Mouse (Mus musculus): Measurements from ENCODE around the gene Lrrfip1. TPM values are rescaled to one million over a fixed set of nuclear protein-coding genes. Genes with fewer than 3 reads are reported as not detected.
A peak's percentile ranks its signal among the peaks of the same experiment; 100 is the strongest.

The Lrrfip1 gene
- polyA plus RNA-seq, 1 experiment: 97.2 TPM

DNA sequence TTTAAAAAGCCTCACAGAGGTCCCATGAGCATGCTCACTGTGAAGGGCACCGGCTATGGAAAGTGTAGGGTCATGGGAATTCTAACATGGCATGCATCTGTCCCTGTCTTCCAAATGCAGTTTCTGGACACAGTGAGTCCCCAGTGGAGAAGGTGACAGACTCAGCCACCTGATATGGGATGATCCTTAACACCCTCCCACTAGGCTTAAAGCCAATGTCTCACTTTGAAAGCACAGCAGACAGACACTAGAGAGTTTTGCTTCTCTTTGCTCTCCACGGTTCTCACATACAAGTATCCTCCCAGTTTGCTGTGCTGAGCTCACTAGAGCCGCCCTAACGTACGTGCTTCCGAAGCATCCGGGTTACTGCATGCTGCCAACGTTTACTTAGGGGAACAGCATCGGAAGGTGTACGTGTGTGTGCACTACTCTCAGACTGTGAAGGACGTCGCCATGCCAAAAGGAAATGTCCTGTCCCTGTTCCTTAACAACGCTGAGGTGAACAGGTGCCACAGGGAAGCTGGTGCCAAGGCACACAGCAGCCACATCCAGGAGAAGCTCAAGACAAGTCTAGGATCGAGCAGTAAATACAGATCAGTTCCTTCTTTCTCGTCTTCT is 104.9 kb downstream of the Lrrfip1 start:
- Histone ChIP-seq H3K27me3 (ENCODE audit: control insufficient read depth, insufficient read depth, low read length, poor library complexity, severe bottlenecking) (no peaks in the 10 kb centered on the region), H3K9ac (ENCODE audit: low read depth, poor library complexity, severe bottlenecking) (no peak overlapping the region), H3K4me1 (ENCODE audit: control insufficient read depth, insufficient read depth, low read length) (no peaks in the 10 kb centered on the region), H3K9me3 (replicated peaks; ENCODE audit: control insufficient read depth, insufficient read depth, low read length, poor library complexity, severe bottlenecking) (no peaks in the 10 kb centered on the region), H3K27ac (ENCODE audit: insufficient read depth, low read length) (no peak overlapping the region), H3K36me3 (ENCODE audit: control insufficient read depth, insufficient read depth, low read length, poor library complexity, severe bottlenecking) (no peaks in the 10 kb centered on the region), H3K4me3 (ENCODE audit: low read depth, low read length) (no peak overlapping the region)
- TF ChIP-seq CTCF (IDR thresholded peaks at IDR 0.05; ENCODE audit: low read depth, low read length) (no peak), EP300 (IDR thresholded peaks at IDR 0.05; ENCODE audit: insufficient read depth, low read depth, low read length) (no peak), POLR2A (IDR thresholded peaks at IDR 0.05; ENCODE audit: insufficient read depth, low read length) (no peak)

DNA sequence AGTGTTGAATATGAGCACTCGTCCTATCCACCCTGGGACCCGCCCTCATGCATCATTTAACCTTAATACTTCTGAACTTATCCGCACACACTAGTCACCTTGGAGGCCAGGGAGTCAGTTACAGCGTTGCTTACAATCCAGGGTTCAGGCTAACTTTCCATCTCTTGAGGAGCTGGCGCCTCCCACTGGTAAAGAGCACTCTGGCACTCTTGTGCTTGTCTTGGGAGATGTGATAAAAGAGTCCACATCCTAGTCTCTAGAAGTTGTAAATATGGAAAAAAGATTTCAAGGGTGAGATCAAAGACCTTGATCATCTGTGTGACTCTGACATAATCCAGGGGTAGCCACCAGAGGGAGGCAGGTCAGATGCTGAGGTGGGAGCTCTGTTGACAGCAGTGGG is 109.0 kb downstream of the Lrrfip1 start:
- Histone ChIP-seq H3K9ac (ENCODE audit: low read depth, poor library complexity, severe bottlenecking) (no peak overlapping the region), H3K27me3 (ENCODE audit: control insufficient read depth, insufficient read depth, low read length, poor library complexity, severe bottlenecking) (no peaks in the 10 kb centered on the region), H3K27ac (ENCODE audit: insufficient read depth, low read length) (no peak overlapping the region), H3K36me3 (ENCODE audit: control insufficient read depth, insufficient read depth, low read length, poor library complexity, severe bottlenecking) (peaks cover 5% of the 10 kb centered on the region; the same call in 1 of the 2 replicates), H3K4me1 (ENCODE audit: control insufficient read depth, insufficient read depth, low read length) (no peaks in the 10 kb centered on the region), H3K4me3 (ENCODE audit: low read depth, low read length) (no peak overlapping the region), H3K9me3 (replicated peaks; ENCODE audit: control insufficient read depth, insufficient read depth, low read length, poor library complexity, severe bottlenecking) (no peaks in the 10 kb centered on the region)
- TF ChIP-seq CTCF (IDR thresholded peaks at IDR 0.05; ENCODE audit: low read depth, low read length) (peak; percentile 39), EP300 (IDR thresholded peaks at IDR 0.05; ENCODE audit: insufficient read depth, low read depth, low read length) (no peak), POLR2A (IDR thresholded peaks at IDR 0.05; ENCODE audit: insufficient read depth, low read length) (no peak)

DNA sequence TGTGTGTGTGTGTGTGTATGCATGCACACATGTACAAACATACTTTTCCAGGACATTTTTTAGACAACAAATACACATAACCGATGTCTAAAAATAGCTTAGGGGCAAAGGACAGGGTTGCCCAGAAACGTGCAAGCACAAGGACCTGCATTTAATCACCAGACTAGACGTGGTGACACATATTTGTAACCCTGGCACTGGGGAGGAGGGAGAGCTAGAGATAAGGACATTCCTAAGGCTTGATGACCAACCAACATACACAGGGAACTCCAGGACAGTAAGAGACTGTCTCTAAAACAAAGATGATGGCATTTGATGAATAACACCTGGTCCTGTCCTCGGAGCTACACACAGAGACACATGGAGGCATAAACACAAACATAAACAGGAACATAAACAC is 110.8 kb downstream of the Lrrfip1 start:
- Histone ChIP-seq H3K4me3 (ENCODE audit: low read depth, low read length) (no peak overlapping the region), H3K4me1 (ENCODE audit: control insufficient read depth, insufficient read depth, low read length) (no peaks in the 10 kb centered on the region), H3K9me3 (replicated peaks; ENCODE audit: control insufficient read depth, insufficient read depth, low read length, poor library complexity, severe bottlenecking) (no peaks in the 10 kb centered on the region), H3K36me3 (ENCODE audit: control insufficient read depth, insufficient read depth, low read length, poor library complexity, severe bottlenecking) (peaks cover 5% of the 10 kb centered on the region; the same call in 1 of the 2 replicates), H3K27ac (ENCODE audit: insufficient read depth, low read length) (no peak overlapping the region), H3K27me3 (ENCODE audit: control insufficient read depth, insufficient read depth, low read length, poor library complexity, severe bottlenecking) (no peaks in the 10 kb centered on the region), H3K9ac (ENCODE audit: low read depth, poor library complexity, severe bottlenecking) (no peak overlapping the region)
- TF ChIP-seq POLR2A (IDR thresholded peaks at IDR 0.05; ENCODE audit: insufficient read depth, low read length): no peak
- TF ChIP-seq EP300 (IDR thresholded peaks at IDR 0.05; ENCODE audit: insufficient read depth, low read depth, low read length): no peak
- TF ChIP-seq CTCF (IDR thresholded peaks at IDR 0.05; ENCODE audit: low read depth, low read length): no peak

DNA sequence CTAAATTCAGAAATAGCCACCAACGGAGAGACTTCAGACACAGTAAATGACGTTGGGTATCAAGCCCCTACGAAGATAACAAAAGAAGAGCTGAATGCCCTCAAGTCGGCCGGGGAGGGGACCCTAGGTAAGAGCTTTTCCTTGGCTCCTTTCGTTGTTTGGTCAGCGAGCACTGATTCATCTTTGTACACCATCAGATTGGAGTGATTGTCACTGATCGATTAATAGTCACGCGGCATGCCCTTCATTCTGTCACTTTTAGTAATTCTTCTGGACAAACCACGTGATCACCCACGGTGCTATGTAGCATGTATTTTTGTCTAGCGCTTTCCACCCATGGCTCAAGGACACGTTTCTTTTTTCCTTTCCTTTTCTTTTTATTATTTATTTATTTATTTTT is 113.6 kb downstream of the Lrrfip1 start:
- Histone ChIP-seq H3K36me3 (ENCODE audit: control insufficient read depth, insufficient read depth, low read length, poor library complexity, severe bottlenecking) (peaks cover 5% of the 10 kb centered on the region; the same call in 1 of the 2 replicates), H3K4me3 (ENCODE audit: low read depth, low read length) (no peak overlapping the region), H3K27ac (ENCODE audit: insufficient read depth, low read length) (no peak overlapping the region), H3K9ac (ENCODE audit: low read depth, poor library complexity, severe bottlenecking) (no peak overlapping the region), H3K9me3 (replicated peaks; ENCODE audit: control insufficient read depth, insufficient read depth, low read length, poor library complexity, severe bottlenecking) (no peaks in the 10 kb centered on the region), H3K4me1 (ENCODE audit: control insufficient read depth, insufficient read depth, low read length) (no peaks in the 10 kb centered on the region), H3K27me3 (ENCODE audit: control insufficient read depth, insufficient read depth, low read length, poor library complexity, severe bottlenecking) (no peaks in the 10 kb centered on the region)
- TF ChIP-seq CTCF (IDR thresholded peaks at IDR 0.05; ENCODE audit: low read depth, low read length): no peak
- no peak for TF ChIP-seq EP300 (IDR thresholded peaks at IDR 0.05; ENCODE audit: insufficient read depth, low read depth, low read length)
- no peak for TF ChIP-seq POLR2A (IDR thresholded peaks at IDR 0.05; ENCODE audit: insufficient read depth, low read length)

DNA sequence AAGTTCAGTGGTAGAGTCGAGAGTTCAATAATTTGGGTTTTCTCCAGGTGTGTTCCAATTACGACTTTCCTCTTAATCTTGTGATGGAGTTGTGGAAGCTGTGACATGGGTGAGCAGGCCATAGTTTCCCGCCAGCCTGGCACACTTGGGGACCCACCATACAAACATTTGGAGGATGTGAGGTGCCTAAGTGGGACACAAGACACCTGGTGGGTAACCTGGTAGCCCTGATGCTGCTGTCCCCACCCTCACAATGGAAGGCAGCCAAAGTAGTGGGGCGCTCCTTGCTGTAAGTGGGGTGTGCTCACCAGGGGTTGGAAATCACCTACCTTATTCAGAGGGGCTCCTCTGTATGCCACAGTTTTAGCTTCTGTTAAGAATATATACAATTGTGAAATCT is 114.1 kb downstream of the Lrrfip1 start:
- Histone ChIP-seq H3K27me3 (ENCODE audit: control insufficient read depth, insufficient read depth, low read length, poor library complexity, severe bottlenecking) (no peaks in the 10 kb centered on the region), H3K4me1 (ENCODE audit: control insufficient read depth, insufficient read depth, low read length) (no peaks in the 10 kb centered on the region), H3K9me3 (replicated peaks; ENCODE audit: control insufficient read depth, insufficient read depth, low read length, poor library complexity, severe bottlenecking) (no peaks in the 10 kb centered on the region), H3K4me3 (ENCODE audit: low read depth, low read length) (no peak overlapping the region), H3K27ac (ENCODE audit: insufficient read depth, low read length) (no peak overlapping the region), H3K9ac (ENCODE audit: low read depth, poor library complexity, severe bottlenecking) (no peak overlapping the region), H3K36me3 (ENCODE audit: control insufficient read depth, insufficient read depth, low read length, poor library complexity, severe bottlenecking) (peaks cover 5% of the 10 kb centered on the region; the same call in 1 of the 2 replicates)
- TF ChIP-seq CTCF (IDR thresholded peaks at IDR 0.05; ENCODE audit: low read depth, low read length) (no peak), POLR2A (IDR thresholded peaks at IDR 0.05; ENCODE audit: insufficient read depth, low read length) (no peak), EP300 (IDR thresholded peaks at IDR 0.05; ENCODE audit: insufficient read depth, low read depth, low read length) (no peak)

DNA sequence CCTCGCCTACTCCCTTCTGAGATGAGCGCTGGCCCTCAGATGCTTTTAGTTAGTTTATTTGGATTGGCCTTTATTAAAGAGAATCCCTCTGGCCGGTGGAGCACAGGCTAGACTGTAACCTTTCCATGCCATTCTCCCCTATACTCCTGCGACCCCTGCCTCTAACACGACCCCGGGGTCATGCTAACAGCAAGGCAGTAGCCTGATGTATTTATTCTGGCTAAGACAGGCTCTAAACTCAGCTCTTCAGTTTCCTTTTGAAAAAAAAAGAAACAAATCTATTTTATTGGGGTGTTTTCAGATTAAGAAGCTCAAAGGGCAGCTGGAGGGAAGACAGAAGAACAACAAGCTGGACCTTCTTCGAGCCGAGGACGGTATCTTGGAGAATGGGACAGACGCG is 123.6 kb downstream of the Lrrfip1 start:
- no peak overlapping the region for H3K9ac ChIP-seq (ENCODE audit: low read depth, poor library complexity, severe bottlenecking)
- H3K27ac ChIP-seq (ENCODE audit: insufficient read depth, low read length): no peak overlapping the region
- H3K27me3 ChIP-seq (ENCODE audit: control insufficient read depth, insufficient read depth, low read length, poor library complexity, severe bottlenecking): no peaks in the 10 kb centered on the region
- H3K9me3 ChIP-seq (replicated peaks; ENCODE audit: control insufficient read depth, insufficient read depth, low read length, poor library complexity, severe bottlenecking): no peaks in the 10 kb centered on the region
- H3K4me1 ChIP-seq (ENCODE audit: control insufficient read depth, insufficient read depth, low read length): no peaks in the 10 kb centered on the region
- no peak for TF ChIP-seq EP300 (IDR thresholded peaks at IDR 0.05; ENCODE audit: insufficient read depth, low read depth, low read length)
- no peak for TF ChIP-seq CTCF (IDR thresholded peaks at IDR 0.05; ENCODE audit: low read depth, low read length)
- TF ChIP-seq POLR2A (IDR thresholded peaks at IDR 0.05; ENCODE audit: insufficient read depth, low read length): no peak
- no peak overlapping the region for H3K4me3 ChIP-seq (ENCODE audit: low read depth, low read length)
- H3K36me3 ChIP-seq (ENCODE audit: control insufficient read depth, insufficient read depth, low read length, poor library complexity, severe bottlenecking): no peaks in the 10 kb centered on the region

Data from ES-Bruce4 (cell line).